Mouse (Mus musculus): ENCODE measurements at regions not wholly inside any gene's neighbourhood (a gene's known extent, or its start where the extent isn't known, plus 50 kb on each side); places are given as distances from the start of the nearest gene placed in this dataset.

DNA sequence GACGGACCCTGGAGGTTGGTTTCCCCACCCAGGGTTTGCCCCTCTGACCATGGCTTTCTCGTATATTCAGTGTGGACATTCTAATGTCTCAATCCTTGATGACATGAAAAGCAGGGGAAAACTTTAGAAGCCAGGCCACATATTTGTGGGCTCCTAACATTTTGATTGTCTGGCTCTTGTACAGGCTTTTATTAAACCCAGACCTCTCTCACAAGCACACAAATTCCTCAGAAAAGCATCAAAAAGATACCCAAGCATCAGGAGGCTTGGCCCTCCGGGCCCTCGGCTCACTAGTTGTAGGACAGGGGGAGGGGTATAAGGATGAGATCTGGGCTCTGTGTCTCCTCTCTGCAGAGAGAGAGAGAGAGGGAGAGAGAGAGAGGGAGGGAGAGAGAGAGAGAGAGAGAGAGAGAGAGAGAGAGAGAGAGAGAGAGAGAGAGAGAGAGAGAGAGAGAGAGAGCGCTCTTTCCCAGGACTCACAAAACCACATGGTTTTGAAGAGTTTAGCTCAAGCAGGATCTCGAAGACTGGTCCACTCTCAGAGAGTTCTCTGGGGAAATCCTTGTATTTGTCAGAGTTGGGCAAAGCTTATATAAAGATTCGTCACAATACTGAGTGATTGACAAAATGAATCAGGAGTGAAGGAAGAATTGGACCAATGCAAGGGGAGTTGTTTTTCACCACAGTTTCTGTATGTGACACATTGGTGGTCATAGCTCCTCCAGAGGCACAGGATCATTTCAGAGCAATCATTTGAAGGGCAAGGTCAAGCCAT, 167.2 kb upstream of the Cxcl12 start:
- DNase-seq: no peak

DNA sequence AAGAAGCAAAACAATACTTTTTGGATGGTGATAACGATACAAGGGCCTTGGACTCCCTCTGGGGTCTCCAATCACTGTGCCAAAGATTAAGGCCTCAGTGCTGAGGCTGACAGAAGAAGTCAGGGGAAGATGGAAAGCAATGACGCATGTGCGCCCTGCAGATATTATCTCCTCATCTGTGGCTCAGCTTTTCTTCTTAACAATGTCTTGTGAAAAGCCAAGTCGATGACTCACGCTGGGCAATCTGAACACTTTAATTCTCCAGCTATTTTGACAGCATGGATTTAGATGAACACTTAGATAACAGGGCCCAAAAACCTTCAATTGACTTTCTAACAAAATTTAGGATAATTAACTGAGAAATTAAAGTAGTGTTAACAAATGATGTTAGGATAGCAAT, 155.7 kb upstream of the Cxcl12 start:
- no peak for DNase-seq

DNA sequence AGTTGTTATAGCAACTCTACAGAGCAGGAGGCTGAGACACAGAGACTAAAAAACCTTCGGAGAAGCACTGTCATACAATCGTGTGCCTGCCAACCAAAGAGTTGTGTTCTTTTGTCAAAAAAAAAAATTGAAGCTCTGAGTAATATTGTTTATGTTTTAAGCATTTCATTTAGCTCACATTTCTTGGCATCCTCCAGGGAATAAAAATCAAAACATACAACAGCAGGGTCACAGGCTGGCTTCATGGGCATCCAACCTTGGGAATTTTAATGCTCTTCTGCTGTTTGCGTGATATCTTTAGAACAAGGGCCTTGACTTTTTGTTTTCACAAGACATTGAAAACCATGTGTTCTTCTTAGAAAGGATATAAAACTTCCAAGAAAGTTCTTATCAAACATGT, 152.9 kb upstream of the Cxcl12 start:
- no peak for DNase-seq

DNA sequence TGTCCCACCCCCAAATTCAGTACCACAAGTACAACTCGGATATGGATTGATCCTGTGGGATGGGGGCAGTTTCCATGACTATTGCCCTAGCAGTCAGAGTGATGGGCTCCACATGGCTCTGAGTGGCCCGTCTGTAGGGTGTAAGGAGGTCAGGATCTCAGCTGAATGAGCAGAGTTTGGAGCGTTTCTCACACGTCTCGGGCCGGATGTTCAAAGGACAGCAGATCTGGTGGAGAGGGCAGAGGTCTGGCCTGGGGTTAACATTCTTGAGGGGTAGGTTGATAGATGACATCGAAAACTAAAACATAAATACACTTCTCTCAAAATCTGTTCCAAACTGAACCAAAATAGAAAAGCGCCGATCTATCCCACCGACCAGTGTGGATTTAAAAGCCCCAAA, 146.5 kb upstream of the Cxcl12 start:
- DNase-seq: no peak

DNA sequence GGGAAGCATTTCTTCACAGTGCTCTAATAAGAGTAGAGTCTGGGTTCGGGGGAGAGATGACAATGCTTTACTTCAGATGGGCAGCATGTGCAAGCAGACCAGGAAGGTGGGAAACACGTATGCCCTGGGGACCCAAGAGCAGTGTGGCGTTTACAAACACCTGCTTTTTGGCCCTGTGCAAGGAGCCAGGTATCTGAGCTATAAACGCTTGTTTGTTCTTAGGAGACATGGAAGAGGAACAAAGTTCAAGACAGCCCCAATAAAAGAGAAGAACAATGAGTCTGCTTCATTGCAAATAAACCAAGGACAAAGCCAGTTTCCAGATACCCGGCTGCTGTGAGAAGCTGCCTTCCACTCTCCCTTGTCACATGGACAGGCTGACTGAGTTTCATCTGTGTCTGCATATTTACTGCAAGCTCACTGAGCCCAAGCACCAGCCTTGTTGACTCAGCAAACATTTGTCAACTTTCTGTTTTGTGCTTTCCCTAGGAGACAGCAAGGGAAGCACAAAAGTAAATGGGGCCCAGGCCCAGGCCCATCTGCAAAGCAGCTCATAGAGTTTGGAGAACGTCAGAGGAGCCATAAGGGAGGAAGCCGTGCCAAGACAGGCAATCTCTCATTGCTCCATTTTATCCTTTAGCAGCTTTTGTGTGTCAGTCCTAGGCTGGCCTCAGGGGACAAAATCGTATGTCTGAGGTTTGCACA, 136.1 kb upstream of the Cxcl12 start:
- peak; percentile 16 for DNase-seq

DNA sequence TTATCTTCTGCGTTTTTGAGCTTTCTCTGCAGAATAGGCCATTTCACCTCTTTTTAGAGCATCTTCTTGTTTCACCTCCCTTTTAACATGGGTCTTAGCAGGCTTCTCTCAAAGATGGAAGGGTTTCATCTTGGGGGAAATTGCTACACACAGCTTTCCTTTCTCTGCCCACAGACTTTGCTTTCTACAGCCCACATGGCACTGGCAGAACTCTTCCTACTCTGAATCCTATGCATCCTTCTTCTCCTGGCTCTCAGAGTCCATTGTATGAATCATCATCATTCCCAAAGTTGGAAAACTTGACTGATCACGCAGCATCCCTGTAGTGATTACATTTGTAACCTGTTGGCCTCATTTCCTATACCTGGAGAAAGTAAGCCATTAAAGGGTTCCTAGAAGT, 124.6 kb upstream of the Cxcl12 start:
- no peak for DNase-seq

DNA sequence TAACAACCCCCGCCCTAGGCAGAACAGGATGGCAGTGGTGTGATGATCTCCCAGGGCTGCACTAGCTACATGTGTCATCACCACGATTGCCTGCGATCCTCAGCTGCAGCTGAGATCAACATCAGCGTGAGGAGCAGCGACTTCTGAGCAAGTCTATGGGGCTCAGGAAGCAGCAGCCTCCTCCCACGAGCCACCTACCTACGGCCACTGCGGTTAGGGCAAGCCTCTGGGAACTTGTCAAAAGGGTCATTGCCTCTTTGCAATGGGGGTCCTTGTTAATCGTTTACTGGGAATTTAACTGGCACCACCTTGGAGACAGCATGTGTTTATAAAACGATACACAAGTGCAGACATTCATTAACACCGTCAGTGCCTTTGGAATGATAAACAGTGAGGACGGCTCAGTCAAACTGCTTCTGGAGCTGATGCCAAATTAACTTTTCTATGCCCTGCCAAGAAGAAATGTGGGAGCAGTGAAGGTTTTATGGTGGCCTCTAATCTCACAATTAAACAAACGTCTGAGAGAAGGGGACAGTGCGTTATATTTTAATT, 118.8 kb upstream of the Cxcl12 start:
- DNase-seq: peak; percentile 6

DNA sequence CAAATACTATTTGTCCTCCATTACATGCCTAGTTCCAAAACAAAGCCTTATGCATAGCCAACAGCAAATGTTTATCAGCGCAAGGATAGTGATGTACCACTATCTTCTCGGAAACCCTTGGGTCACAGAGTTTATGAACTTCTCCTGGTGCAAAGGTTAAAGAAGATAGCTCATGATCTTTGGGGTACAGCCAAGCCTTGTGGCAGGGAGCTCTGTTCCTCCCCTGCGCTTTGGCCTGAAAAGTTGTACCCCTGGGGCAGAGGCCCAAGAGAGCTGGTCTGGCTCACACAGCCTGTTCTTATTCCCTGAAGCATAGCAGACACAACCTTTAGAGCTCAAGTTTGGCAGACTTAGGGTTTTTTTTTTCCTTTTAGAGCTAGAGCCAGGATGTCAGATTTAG, 107.6 kb upstream of the Cxcl12 start:
- DNase-seq: no peak

DNA sequence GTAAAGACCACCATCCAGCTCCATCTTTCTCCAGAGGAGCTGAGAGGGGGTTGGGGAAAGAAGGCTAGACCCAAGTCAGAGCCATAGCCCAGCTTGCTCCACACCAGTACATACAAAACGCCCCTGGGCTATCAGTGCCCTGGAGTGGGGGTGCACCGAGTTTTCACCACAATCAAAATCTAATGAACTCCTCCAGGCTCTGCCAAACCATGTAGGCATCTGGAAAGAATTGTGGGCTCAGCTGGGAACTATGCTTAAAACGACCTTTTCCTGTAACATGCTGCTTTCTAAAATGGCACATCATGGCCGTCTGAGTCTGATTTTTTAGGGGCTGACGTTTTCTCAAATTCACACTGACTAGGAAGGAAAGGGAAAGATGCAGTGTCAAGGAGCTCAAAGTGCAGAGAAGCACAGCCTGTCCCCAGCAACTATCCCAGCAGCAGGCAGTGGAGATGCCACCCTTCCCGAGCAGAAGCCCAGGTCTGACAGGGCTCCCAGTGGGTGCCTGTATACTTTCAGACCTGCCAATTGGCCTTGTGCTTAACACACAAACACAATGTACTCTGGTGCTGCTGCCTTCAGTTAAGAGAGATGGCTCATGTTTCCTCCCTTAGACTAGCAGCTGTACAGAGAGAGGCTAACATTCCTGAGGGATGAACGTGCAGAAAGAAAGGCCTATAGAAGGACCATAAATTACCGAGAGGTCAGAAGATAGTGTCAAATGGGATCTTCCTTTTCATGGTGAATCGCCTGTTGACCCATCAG, 100.6 kb upstream of the Cxcl12 start:
- no peak for DNase-seq

DNA sequence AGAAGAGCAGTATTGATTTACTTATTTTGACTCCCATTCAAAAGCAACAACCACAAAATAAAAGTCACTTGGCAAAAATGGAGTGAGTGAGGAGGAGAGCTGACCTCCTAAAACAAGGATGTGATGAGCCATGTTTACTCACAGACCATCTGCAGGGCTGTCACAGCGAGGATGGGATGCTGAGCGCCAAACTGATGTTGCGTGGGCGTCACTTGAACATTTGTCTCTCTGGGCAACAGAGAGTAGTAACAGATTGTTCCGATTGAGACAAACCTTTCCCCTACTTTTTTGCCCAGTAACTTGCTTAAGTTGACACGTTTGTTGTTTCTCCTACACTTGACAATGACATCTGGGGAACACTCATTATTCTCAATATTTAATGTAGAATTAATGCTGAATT, 97.0 kb upstream of the Cxcl12 start:
- no peak for DNase-seq

DNA sequence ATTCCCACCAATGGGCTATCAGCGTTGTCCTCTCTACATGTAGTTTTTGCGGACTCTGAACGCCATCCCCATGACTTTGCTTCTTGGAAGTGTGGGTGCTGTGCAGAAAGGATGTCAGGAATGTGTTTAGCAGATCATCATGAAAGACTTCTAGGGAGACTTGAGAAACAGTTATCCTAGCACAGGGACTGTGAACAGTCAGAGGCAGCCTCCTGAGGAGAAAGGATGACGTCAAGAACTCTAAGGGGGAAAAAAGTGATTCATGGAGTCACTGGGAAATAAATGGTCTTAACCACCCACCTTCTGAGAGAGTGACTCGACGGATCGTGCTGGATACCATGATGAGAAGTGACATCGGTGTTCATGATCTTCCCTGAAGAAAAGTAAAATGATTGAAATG, 96.5 kb upstream of the Cxcl12 start:
- no peak for DNase-seq

DNA sequence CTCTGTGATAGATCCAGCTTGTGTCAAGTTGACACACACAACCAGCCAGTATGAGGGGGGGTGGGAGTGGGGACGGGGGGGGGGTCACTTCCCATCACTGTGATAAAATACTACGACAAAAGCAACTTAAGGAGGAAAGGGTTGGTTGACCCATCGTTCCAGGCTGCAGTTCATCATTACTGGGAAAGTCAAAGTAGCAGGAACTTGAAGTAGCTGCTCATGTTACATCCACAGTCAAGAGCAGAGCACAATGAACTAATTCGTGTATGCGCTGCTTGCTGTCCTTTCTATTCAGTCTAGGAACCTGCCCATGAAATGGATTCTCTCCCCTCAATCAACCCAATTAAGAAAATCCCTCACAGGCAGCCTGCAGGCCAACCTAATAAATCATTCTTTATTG, 88.8 kb upstream of the Cxcl12 start:
- DNase-seq: no peak

DNA sequence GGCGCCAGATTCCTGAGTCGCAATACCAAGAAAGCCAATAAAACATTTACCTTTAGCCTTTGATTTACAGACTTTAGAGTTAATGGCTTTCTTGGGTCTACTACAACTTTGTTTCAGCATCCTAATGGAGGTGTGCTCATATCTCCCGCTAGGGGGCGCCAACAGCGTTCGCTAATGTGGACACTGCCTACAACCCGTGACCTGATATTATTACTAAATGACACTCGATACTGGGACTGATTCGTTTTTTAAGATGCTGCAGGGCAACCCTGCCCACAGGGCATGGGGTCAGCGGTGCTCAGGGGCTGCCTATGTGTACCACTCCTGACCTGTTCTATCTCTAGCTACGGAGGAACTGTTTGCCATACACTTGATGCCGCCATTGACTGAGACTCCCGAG, 87.4 kb upstream of the Cxcl12 start:
- DNase-seq: peak; percentile 36

DNA sequence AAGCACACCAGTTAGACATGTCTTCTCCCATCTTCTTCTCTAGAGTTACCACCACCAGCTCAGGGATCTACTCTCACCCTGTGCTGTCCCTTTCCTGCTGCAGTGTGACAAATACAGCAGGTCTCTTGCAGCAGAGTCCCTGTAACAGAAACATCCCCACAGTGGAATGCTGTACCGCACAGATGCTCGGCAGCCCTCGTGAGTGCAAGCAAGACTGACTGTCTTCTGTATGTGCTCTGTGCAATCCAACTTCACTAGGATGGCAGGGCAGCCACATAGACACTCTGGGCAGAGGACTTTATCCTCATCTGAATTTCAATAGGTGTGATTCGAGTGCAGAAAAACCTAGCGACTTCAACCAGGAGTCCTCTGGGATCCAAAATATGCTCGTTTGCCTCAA, 84.1 kb upstream of the Cxcl12 start:
- DNase-seq: no peak

DNA sequence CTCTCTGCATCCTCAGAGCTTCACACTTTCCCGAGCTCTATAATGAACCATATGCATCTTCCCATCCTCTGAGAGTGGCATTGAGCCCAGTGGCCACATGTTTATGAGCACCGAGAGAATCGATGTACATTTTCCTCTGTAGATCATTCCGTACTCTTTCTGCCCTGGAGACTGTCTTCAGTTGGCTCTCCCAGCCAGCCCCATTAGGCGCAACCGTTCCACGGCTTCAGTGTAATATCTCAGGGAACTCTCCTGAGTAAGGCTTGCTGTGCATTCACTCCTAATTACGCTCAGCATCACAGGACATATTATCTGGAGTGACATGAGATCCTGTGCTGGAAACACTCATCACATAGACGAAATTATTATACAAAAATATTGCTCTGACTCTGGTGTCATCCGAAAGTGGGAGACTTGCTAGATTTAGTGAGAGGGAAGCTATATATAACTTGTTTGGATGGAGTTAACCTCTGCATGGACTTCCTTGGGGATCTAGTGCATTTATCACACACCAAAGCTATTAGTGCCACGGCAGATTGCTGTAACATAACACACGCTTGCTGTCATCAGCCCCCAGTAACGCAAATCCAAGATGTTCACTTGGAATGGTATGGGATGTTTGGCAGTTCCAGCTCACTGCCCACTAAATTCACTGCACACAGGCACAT, 83.4 kb upstream of the Cxcl12 start:
- DNase-seq: no peak

DNA sequence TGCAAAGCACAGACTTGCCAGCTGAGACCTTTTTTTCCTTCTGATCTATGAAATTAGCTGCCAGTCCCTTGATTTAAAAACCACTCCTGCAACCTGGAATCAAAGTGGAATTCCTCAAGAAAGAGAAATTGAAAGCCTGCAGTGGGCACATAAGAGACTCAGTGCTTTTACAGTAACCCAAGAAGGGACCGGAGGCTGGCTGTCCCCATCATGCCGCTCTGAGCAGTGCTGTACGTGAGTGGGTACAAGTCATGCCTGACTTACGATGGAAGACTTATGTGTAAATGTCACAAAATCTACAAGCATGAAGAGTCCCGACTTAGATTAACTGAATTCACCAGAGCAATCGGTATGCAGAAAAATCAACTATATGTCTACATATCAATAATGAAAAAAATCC, 73.6 kb upstream of the Cxcl12 start:
- DNase-seq: no peak

DNA sequence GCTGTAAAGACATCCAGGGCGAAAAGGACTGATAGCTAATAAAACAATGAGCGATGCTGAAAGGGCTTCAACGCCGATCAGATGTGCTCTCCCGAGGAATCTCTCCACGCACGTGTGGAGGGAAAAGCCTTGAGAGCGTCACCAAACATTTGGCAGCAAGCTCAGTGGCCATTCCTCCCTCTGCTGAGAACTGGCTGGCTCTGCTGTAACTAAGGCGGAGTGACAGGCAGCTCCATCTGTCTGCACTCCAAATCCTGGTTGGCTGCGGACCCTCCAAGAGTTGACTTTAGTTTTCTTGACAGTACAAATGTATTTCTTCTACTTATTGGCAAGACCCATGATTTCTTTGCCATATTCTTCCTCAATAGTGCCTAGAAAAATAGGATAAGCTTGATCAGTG, 68.5 kb upstream of the Cxcl12 start:
- DNase-seq: no peak

DNA sequence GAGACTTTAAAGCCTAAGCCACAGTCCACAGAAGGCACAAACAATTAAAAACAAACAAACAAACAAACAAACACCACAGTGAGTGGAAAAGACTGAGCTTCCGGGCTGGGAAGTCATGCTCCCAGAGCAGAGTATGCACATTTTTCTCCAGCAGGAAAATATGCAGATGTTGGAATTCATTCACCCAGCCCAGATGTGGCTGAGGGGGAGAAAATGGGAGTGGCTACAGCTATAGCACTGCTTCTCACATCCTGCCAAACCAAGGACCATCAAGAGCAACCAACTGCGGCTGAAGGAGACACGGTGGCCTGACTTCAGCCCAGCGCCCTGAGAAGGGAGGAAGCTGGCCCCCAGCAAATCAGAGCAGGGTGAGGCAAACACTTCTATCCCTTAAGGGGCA, 65.6 kb upstream of the Cxcl12 start:
- no peak for DNase-seq

DNA sequence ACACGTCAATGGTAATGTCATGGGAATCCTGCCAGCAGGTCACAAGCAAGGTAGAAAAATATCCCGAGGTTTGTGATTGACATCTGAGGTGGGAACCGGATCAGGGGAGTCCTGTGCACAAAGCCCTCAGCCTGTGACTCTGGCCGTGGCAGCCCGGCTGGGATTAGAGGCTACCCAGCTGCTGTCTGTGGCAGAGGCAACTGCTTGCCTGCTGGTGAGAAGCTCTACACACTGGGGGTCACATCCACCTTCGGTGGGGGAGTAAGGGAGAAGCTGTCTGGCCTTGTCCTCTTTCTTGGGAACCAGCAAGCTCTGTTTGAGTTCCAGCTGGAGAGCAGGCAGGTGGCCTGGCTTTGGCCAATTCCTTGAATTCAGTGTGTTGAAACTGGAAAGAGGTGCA, 64.3 kb upstream of the Cxcl12 start:
- DNase-seq: no peak

DNA sequence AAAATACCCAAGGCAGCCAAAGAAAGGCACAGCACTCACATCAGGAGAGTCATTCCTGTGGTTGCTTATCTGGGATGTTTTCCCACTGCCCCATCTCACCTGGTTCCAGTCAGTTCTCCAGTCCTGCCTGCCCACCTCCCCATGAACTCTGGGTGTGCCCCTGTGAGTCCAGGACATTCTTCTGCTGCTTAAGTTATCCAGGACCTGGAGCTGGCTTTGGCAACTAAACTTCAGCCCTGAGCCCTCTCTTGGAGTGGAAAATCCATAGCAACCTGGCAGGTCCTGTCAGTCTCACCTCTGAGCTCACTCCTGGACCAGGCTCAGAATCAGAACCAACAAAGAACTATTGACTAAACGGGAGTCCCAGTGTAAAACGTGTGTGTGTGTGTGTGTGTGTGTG, 63.9 kb upstream of the Cxcl12 start:
- DNase-seq: no peak

DNA sequence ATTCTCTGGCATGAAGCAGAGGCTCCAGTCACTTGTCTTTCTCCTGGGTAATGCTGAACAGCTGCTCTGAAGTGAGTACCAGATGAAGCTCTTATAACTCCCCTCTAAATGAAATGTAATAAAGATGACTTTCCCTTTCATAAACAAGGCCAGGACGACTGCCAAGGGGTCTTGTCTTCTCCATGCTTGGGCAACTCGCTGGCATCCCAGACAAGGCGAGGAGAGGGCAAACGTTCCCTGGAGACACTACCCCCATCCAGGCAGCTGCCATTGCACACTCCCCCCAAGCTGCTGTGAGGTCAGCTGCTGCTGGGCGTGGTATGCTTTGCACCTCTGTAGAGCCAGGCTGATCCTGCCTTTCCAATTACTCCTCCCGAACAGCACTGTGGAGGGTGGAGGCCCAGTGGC, 63.1 kb upstream of the Cxcl12 start:
- peak; percentile 17 for DNase-seq

DNA sequence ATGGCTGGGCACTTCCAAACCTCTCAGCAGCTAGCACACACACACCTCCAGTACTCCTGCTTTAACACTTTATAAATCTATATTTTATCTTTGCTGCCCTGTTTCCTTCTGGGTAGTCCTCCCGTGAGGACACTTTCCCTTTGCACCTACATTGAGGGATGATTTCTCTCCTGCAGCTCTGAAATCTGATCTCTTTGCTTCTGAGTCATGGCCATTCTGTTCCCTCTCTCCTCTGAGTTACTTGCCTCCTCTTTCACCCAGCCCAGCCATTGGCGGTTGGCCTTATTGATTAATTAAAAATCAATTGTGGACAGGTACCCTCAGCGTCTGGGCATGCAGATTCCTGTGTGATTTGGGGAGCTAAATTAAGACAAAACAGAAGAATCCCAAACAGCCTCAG, 58.0 kb upstream of the Cxcl12 start:
- DNase-seq: no peak

DNA sequence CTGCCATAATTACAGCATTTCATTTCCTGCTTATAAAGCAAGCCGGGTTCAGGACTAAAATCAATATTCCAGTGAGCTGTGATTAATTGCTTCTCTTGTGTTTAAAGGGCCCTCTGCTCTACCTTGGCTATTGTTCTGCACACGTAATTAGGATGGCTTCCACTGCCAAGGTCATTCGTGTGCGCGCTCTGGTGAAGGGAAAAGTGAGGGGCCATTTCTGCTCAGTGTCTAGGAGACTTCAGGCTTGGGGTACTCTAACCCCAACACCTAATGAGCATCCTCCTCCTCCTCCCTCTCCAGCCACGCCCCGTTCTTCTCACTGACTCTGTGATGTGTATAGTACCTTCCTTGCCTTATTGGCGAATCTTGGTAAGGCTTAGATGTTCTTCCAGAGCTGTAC, 53.5 kb upstream of the Cxcl12 start:
- DNase-seq: no peak
